Mouse (Mus musculus) heart, adult 2 months (tissue): ENCODE measurements around the gene Ugt1a6a.

ENCODE experiments used
- EP300 ChIP-seq: fragments of 200-500 bp; IDR thresholded peaks from 2 replicates; pipeline ENCODE4 v1.6.1; 2011; ENCODE audit warnings: low read depth, low read length, control low read depth; ENCODE audit not compliant: insufficient read depth
- POLR2A ChIP-seq: fragments of 200-500 bp; IDR thresholded peaks from 2 replicates; pipeline ENCODE4 v1.6.1; 2011; ENCODE audit warnings: mild to moderate bottlenecking, low read depth, low read length, control low read depth; ENCODE audit not compliant: insufficient read depth

DNA sequence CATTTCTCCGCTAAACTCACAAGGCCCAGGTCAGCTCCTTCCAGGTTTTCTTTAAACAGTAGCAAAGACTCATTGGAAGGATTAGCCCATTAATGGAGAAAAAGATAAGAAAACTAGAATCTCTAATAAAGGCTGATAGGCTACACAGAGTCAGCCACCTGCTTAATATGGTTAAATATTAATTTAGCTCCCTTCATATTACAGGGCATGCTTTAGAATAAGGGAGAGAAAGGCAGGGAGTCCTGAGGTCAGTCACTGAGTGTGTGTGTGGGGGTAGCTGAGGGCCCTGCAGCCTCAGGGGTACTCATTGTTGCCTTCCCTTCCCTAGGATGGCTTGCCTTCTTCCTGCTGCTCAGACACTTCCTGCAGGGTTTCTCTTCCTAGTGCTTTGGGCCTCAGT, 3.5 kb downstream of the Ugt1a6a start:
- no peak for TF ChIP-seq POLR2A
- no peak for TF ChIP-seq EP300
